Mouse (Mus musculus) kidney, embryonic 14.5 days (tissue): ENCODE measurements around the gene Luzp2. TPM values are rescaled to one million over a fixed set of nuclear protein-coding genes. Genes with fewer than 3 reads are reported as not detected.

Source experiments
- ATAC-seq: fragments of 200-750 bp; cut with Nextera tagmentation; 2 replicates; pipeline ENCODE4 v1.8.0; 2017; ENCODE audit warnings: moderate number of reproducible peaks, mild to moderate bottlenecking, moderate TSS enrichment, moderate library complexity; ENCODE audit not compliant: low FRiP score, low TSS enrichment
- H3K27ac ChIP-seq: fragments of 300-500 bp; sonication (generic); 2 replicates; pipeline ENCODE4 v1.5.1; 2014; ENCODE audit warnings: low read depth, mild to moderate bottlenecking, low read length, moderate library complexity, mixed read lengths
- H3K27me3 ChIP-seq: fragments of 300-500 bp; sonication (generic); 2 replicates; pipeline ENCODE4 v1.6.1; 2014; ENCODE audit warnings: mild to moderate bottlenecking, low read length; ENCODE audit not compliant: control insufficient read depth, insufficient read depth
- H3K36me3 ChIP-seq: fragments of 300-500 bp; sonication (generic); 2 replicates; pipeline ENCODE4 v1.6.1; 2014; ENCODE audit warnings: low read length, mixed read lengths; ENCODE audit not compliant: control insufficient read depth, insufficient read depth
- H3K4me1 ChIP-seq: fragments of 300-500 bp; sonication (generic); 2 replicates; pipeline ENCODE4 v1.6.1; 2014; ENCODE audit warnings: low read length, mixed read lengths; ENCODE audit not compliant: control insufficient read depth, insufficient read depth
- H3K4me2 ChIP-seq: fragments of 300-500 bp; sonication (generic); replicated peaks from 2 replicates; pipeline ENCODE4 v1.6.1; 2014; ENCODE audit warnings: low read depth, mild to moderate bottlenecking, low read length
- H3K4me3 ChIP-seq: fragments of 300-500 bp; sonication (generic); 2 replicates; pipeline ENCODE4 v1.5.1; 2014; ENCODE audit warnings: mild to moderate bottlenecking, low read length
- H3K9ac ChIP-seq: fragments of 300-500 bp; sonication (generic); 2 replicates; pipeline ENCODE4 v1.6.1; 2014; ENCODE audit warnings: low read depth, mild to moderate bottlenecking, low read length, moderate library complexity
- H3K9me3 ChIP-seq: fragments of 300-500 bp; sonication (generic); 2 replicates; pipeline ENCODE4 v1.6.1; 2016; ENCODE audit warnings: low read length; ENCODE audit not compliant: control insufficient read depth
- WGBS: fragments of 180-500 bp; shearing (Covaris S2); extraction: QIAGEN DNeasy Blood & Tissue Kit; methylation state at CpG from one replicate; pipeline ENCODE4 v1.1.7; 2014; 5-methylcytosine and 5-hydroxymethylcytosine counted together
- polyA plus RNA-seq: library from polyadenylated mRNA; unstranded; fragments of >200 nt; fragmentation: Nextera tagmentation; extraction: Ambion mirVana; gene quantifications from 2 replicates; pipeline ENCODE4 v1.2.1, GENCODE M21; 2014

Gene Luzp2
- polyA plus RNA-seq, 1 experiment from 2014 or later = 2.8 TPM

GRCm38 (mm10) chr7:54852860-54853259, 17.6 kb downstream of the Luzp2 start:
- Histone ChIP-seq H3K27ac (no peak overlapping the region), H3K27me3 (no peaks in the 10 kb centered on the region), H3K4me2 (no peak overlapping the region), H3K4me1 (no peaks in the 10 kb centered on the region), H3K4me3 (no peak overlapping the region), H3K36me3 (no peaks in the 10 kb centered on the region), H3K9me3 (no peaks in the 10 kb centered on the region), H3K9ac (no peak overlapping the region)
- no peak for ATAC-seq
- 64% methylated on average over 1 of the region's 1 CpGs for WGBS

- no peaks in the 10 kb centered on the region for H3K27me3 ChIP-seq
- no peak overlapping the region for H3K27ac ChIP-seq
- H3K4me3 ChIP-seq = no peak overlapping the region
- no peak overlapping the region for H3K9ac ChIP-seq
- WGBS = 86% methylated on average over 11 of the region's 11 CpGs
- no peaks in the 10 kb centered on the region for H3K36me3 ChIP-seq
- H3K4me1 ChIP-seq = no peaks in the 10 kb centered on the region
- no peaks in the 10 kb centered on the region for H3K9me3 ChIP-seq
- H3K4me2 ChIP-seq = no peak overlapping the region
- no peak for ATAC-seq
Measured at GRCm38 (mm10) chr7:54861230-54861856, 26.0 kb downstream of the Luzp2 start.

- no peak overlapping the region for H3K4me2 ChIP-seq
- 88% methylated on average over 4 of the region's 4 CpGs for WGBS
- no peaks in the 10 kb centered on the region for H3K9me3 ChIP-seq
- ATAC-seq = no peak
- H3K9ac ChIP-seq = no peak overlapping the region
- no peaks in the 10 kb centered on the region for H3K4me1 ChIP-seq
- H3K36me3 ChIP-seq = no peaks in the 10 kb centered on the region
- H3K4me3 ChIP-seq = no peak overlapping the region
- H3K27ac ChIP-seq = no peak overlapping the region
- no peaks in the 10 kb centered on the region for H3K27me3 ChIP-seq
Measured at GRCm38 (mm10) chr7:54878928-54879644, 43.8 kb downstream of the Luzp2 start.

- Histone ChIP-seq H3K27me3 (no peaks in the 10 kb centered on the region), H3K9me3 (no peaks in the 10 kb centered on the region), H3K4me2 (no peak overlapping the region), H3K36me3 (no peaks in the 10 kb centered on the region), H3K4me3 (no peak overlapping the region), H3K27ac (no peak overlapping the region), H3K4me1 (no peaks in the 10 kb centered on the region), H3K9ac (no peak overlapping the region)
- no peak for ATAC-seq
- 89% methylated on average over 3 of the region's 3 CpGs for WGBS
Measured at GRCm38 (mm10) chr7:54893709-54894627, 58.7 kb downstream of the Luzp2 start.

- WGBS = 72% methylated on average over 3 of the region's 3 CpGs
- no peak for ATAC-seq
- Histone ChIP-seq H3K27me3 (no peaks in the 10 kb centered on the region), H3K9ac (no peak overlapping the region), H3K4me2 (no peak overlapping the region), H3K9me3 (no peaks in the 10 kb centered on the region), H3K4me3 (no peak overlapping the region), H3K4me1 (no peaks in the 10 kb centered on the region), H3K27ac (no peak overlapping the region), H3K36me3 (no peaks in the 10 kb centered on the region)
Measured at GRCm38 (mm10) chr7:54898589-54898988, 63.3 kb downstream of the Luzp2 start.

GRCm38 (mm10) chr7:54909958-54910357, 74.7 kb downstream of the Luzp2 start:
- H3K4me1 ChIP-seq = no peaks in the 10 kb centered on the region
- H3K27me3 ChIP-seq = no peaks in the 10 kb centered on the region
- H3K9ac ChIP-seq = no peak overlapping the region
- ATAC-seq = peak; percentile 77; the same call in 1 of the 2 replicates
- 45% methylated on average over 7 of the region's 7 CpGs for WGBS
- H3K4me2 ChIP-seq = no peak overlapping the region
- H3K36me3 ChIP-seq = no peaks in the 10 kb centered on the region
- no peak overlapping the region for H3K4me3 ChIP-seq
- no peak overlapping the region for H3K27ac ChIP-seq
- no peaks in the 10 kb centered on the region for H3K9me3 ChIP-seq

- no peak overlapping the region for H3K27ac ChIP-seq
- H3K27me3 ChIP-seq = no peaks in the 10 kb centered on the region
- no peaks in the 10 kb centered on the region for H3K36me3 ChIP-seq
- ATAC-seq = no peak
- H3K9ac ChIP-seq = no peak overlapping the region
- H3K4me3 ChIP-seq = no peak overlapping the region
- no peak overlapping the region for H3K4me2 ChIP-seq
- H3K4me1 ChIP-seq = no peaks in the 10 kb centered on the region
- WGBS = 58% methylated on average over 1 of the region's 1 CpGs
- no peaks in the 10 kb centered on the region for H3K9me3 ChIP-seq
Measured at GRCm38 (mm10) chr7:54914030-54914429, 78.7 kb downstream of the Luzp2 start.

GRCm38 (mm10) chr7:54921991-54922390, 86.7 kb downstream of the Luzp2 start:
- no peaks in the 10 kb centered on the region for H3K36me3 ChIP-seq
- H3K4me3 ChIP-seq = no peak overlapping the region
- H3K27ac ChIP-seq = no peak overlapping the region
- H3K4me1 ChIP-seq = no peaks in the 10 kb centered on the region
- no peak overlapping the region for H3K9ac ChIP-seq
- H3K9me3 ChIP-seq = no peaks in the 10 kb centered on the region
- ATAC-seq = no peak
- 79% methylated on average over 3 of the region's 3 CpGs for WGBS
- H3K27me3 ChIP-seq = no peaks in the 10 kb centered on the region
- no peak overlapping the region for H3K4me2 ChIP-seq

GRCm38 (mm10) chr7:54956759-54957158, 121.5 kb downstream of the Luzp2 start:
- H3K4me3 ChIP-seq = no peak overlapping the region
- H3K27ac ChIP-seq = no peak overlapping the region
- no peaks in the 10 kb centered on the region for H3K27me3 ChIP-seq
- no peaks in the 10 kb centered on the region for H3K4me1 ChIP-seq
- no peaks in the 10 kb centered on the region for H3K9me3 ChIP-seq
- H3K9ac ChIP-seq = no peak overlapping the region
- H3K4me2 ChIP-seq = no peak overlapping the region
- 87% methylated on average over 2 of the region's 2 CpGs for WGBS
- no peak for ATAC-seq
- H3K36me3 ChIP-seq = no peaks in the 10 kb centered on the region
